Mouse (Mus musculus) midbrain, postnatal 0 days (tissue): ENCODE measurements at regions not wholly inside any gene's neighbourhood (a gene's known extent, or its start where the extent isn't known, plus 50 kb on each side); places are given as distances from the start of the nearest gene placed in this dataset.
A peak's percentile ranks its signal among the peaks of the same experiment; 100 is the strongest.

Experiments
- ATAC-seq: fragments of 200-750 bp; cut with Nextera tagmentation; 2 replicates; pipeline ENCODE4 v1.8.0; 2017; ENCODE audit warnings: moderate number of reproducible peaks, mild to moderate bottlenecking, moderate TSS enrichment, moderate library complexity; ENCODE audit not compliant: low FRiP score
- DNase-seq: peaks from one replicate; pipeline ENCODE4 v3.0.0-alpha.2; 2015; ENCODE audit warnings: low spot score
- H3K27ac ChIP-seq: fragments of 300-500 bp; sonication (generic); 2 replicates; pipeline ENCODE4 v1.5.1; 2014; ENCODE audit warnings: low read depth, mild to moderate bottlenecking, low read length, mixed read lengths
- H3K27me3 ChIP-seq: fragments of 300-500 bp; sonication (generic); 2 replicates; pipeline ENCODE4 v1.6.1; 2014; ENCODE audit warnings: low read length, control low read depth, mixed read lengths; ENCODE audit not compliant: insufficient read depth
- H3K36me3 ChIP-seq: fragments of 300-500 bp; sonication (generic); 2 replicates; pipeline ENCODE4 v1.6.1; 2014; ENCODE audit warnings: low read length, control low read depth, mixed read lengths; ENCODE audit not compliant: insufficient read depth
- H3K4me1 ChIP-seq: fragments of 300-500 bp; sonication (generic); 2 replicates; pipeline ENCODE4 v1.6.1; 2014; ENCODE audit warnings: mild to moderate bottlenecking, control low read depth, antibody characterized with exemption, low read length, mixed read lengths; ENCODE audit not compliant: insufficient read depth
- H3K4me2 ChIP-seq: fragments of 300-500 bp; sonication (generic); 2 replicates; pipeline ENCODE4 v1.6.1; 2014; ENCODE audit warnings: low read depth, mild to moderate bottlenecking, low read length, mixed read lengths; ENCODE audit not compliant: poor library complexity, severe bottlenecking
- H3K4me3 ChIP-seq: fragments of 300-500 bp; sonication (generic); 2 replicates; pipeline ENCODE4 v1.5.1; 2014; ENCODE audit warnings: low read depth, mild to moderate bottlenecking, low read length, moderate library complexity
- H3K9ac ChIP-seq: fragments of 300-500 bp; sonication (generic); replicated peaks from 2 replicates; pipeline ENCODE4 v1.6.1; 2014; ENCODE audit warnings: mild to moderate bottlenecking, low read length, moderate library complexity, mixed read lengths; ENCODE audit not compliant: poor library complexity, severe bottlenecking
- H3K9me3 ChIP-seq: fragments of 300-500 bp; sonication (generic); 2 replicates; pipeline ENCODE4 v1.6.1; 2016; ENCODE audit warnings: low read length, control low read depth
- CTCF ChIP-seq: IDR thresholded peaks from 2 replicates; pipeline ENCODE4 v1.5.1; 2016; ENCODE audit warnings: antibody characterized with exemption, mild to moderate bottlenecking
- WGBS: fragments of 180-500 bp; shearing (Covaris S2); extraction: QIAGEN DNeasy Blood & Tissue Kit; methylation state at CpG from one replicate; pipeline ENCODE4 v1.1.7; 2014; 5-methylcytosine and 5-hydroxymethylcytosine counted together

DNA sequence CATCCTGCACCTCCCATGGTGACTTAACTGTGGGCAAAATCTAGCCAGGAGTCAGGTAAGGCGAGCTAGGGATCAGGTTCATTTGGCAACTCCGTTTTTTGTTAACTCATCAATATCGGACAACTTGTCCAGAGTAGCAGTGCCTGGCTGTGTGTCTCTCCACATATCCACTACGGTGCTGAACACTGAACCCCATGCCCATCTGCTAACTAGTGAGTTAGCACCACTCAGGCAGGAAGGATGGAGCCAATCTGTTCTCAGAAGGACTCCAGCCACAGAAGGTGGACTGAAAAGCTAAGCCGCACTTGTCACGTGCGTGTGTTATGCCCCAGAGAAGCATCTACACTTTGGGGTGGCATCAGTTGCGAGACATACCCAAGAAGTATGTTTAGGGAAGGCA lies 282.1 kb upstream of the Npvf start:
- no peak for DNase-seq
- Histone ChIP-seq H3K27ac (no peak overlapping the region), H3K36me3 (no peaks in the 10 kb centered on the region), H3K4me3 (no peak overlapping the region), H3K9ac (no peak overlapping the region), H3K4me1 (peaks cover 4% of the 10 kb centered on the region; the same call in 1 of the 2 replicates), H3K9me3 (no peaks in the 10 kb centered on the region), H3K27me3 (no peaks in the 10 kb centered on the region), H3K4me2 (no peak overlapping the region)
- no peak for ATAC-seq
- WGBS: 90% methylated on average over 8 of the region's 8 CpGs
- no peak for TF ChIP-seq CTCF

DNA sequence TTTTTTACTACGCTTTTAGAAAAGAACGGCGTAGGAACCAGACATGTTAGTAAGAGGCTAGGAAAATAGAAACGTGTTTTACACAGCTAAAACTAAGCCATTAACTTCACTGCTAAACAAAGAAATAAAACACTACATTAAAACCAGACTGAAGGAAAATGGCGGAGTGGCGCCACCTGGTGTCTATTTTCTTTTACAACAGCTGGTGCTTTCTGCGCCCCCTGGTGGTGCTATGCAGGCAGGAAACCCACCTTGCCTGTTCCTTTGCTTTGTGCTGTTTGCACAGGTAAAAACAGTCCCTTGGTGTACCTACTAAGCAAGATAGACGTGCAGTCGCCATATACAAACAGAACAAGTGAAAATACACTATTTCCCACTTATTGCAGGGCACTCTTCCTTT lies 282.9 kb upstream of the Npvf start:
- Histone ChIP-seq H3K9me3 (no peaks in the 10 kb centered on the region), H3K36me3 (no peaks in the 10 kb centered on the region), H3K27me3 (no peaks in the 10 kb centered on the region), H3K4me3 (no peak overlapping the region), H3K4me2 (no peak overlapping the region), H3K9ac (no peak overlapping the region), H3K4me1 (peaks cover 4% of the 10 kb centered on the region; the same call in 1 of the 2 replicates), H3K27ac (no peak overlapping the region)
- WGBS: 35% methylated on average over 9 of the region's 9 CpGs
- peak; percentile 85 for DNase-seq
- peak; percentile 100 for TF ChIP-seq CTCF
- ATAC-seq: no peak

DNA sequence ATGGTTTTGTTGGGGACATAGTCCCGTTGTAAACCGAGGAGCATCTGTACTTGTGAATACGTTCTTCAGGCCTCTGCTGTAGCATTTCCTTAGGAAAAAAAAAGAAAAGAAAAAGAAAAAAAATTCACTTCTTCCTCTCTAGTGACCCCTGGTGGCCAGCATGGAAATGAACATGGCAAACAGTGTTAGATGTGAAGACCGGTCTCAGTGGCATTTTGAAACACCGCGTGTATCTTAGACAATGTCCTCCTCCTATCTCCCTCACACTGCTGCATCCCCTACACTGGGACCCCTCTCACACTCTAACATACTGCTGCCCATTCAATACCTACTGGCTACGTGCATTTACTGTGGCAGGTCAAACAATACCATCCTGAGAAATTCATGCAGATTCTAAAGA lies 284.6 kb upstream of the Npvf start:
- 28% methylated on average over 7 of the region's 7 CpGs for WGBS
- peak; percentile 47 for DNase-seq
- peak; percentile 88 for TF ChIP-seq CTCF

DNA sequence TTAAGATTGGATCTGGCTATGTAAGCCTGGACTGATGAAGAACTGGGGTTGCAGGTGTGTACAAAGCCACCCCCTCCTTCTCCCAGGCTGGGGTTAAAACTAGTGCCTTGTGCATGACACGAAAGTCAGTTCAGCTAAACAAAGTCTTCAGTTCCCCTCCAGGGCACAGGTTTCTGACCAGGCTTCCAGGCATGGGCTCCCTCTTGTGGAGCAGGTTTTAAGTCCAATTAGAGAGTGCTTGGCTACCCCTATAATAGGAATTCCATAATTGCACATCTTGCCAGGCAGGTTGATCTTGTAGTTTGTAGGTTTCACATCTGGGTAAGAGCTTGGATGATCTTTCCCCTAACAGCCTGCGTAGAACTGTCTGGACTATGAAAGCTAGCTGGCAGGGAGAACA lies 285.2 kb upstream of the Npvf start:
- no peak for DNase-seq
- peak; percentile 59 for TF ChIP-seq CTCF
- H3K27ac ChIP-seq: no peak overlapping the region
- H3K9me3 ChIP-seq: no peaks in the 10 kb centered on the region
- no peak for ATAC-seq
- H3K4me2 ChIP-seq: no peak overlapping the region
- no peak overlapping the region for H3K9ac ChIP-seq
- H3K27me3 ChIP-seq: no peaks in the 10 kb centered on the region
- no peaks in the 10 kb centered on the region for H3K36me3 ChIP-seq
- 59% methylated on average over 2 of the region's 2 CpGs for WGBS
- no peaks in the 10 kb centered on the region for H3K4me1 ChIP-seq
- no peak overlapping the region for H3K4me3 ChIP-seq

More for the DNA sequence above, 284.6 kb upstream of the Npvf start:
- ATAC-seq: no peak
- Histone ChIP-seq H3K4me3 (no peak overlapping the region), H3K4me1 (peaks cover 4% of the 10 kb centered on the region; the same call in 1 of the 2 replicates), H3K9ac (no peak overlapping the region), H3K9me3 (no peaks in the 10 kb centered on the region), H3K27ac (no peak overlapping the region), H3K36me3 (no peaks in the 10 kb centered on the region), H3K4me2 (no peak overlapping the region), H3K27me3 (no peaks in the 10 kb centered on the region)

DNA sequence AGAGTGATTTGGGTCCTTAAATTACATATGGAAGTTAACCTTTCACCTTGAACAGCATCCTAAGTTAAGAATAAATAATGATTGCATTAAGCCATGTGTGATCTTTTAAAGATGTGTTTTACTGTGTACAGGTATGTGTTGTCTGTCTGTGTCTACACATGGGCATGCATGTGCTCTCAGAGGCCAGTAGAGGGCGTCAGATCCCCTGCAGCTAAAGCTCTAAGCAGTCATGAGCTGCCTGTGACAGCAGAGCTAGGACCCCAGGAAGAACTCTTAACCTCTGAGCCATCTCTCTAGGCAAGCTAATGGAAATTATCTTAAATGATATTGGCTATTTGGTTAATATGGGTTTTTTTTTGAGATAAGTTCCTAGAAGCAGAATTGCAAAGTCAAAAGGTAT lies 285.9 kb upstream of the Npvf start:
- no peaks in the 10 kb centered on the region for H3K4me1 ChIP-seq
- ATAC-seq: no peak
- H3K4me2 ChIP-seq: no peak overlapping the region
- no peak overlapping the region for H3K4me3 ChIP-seq
- no peaks in the 10 kb centered on the region for H3K9me3 ChIP-seq
- no peaks in the 10 kb centered on the region for H3K27me3 ChIP-seq
- H3K27ac ChIP-seq: no peak overlapping the region
- peak; percentile 63 for TF ChIP-seq CTCF
- no peak for DNase-seq
- H3K9ac ChIP-seq: no peak overlapping the region
- WGBS: 25% methylated on average over 1 of the region's 1 CpGs
- H3K36me3 ChIP-seq: no peaks in the 10 kb centered on the region

DNA sequence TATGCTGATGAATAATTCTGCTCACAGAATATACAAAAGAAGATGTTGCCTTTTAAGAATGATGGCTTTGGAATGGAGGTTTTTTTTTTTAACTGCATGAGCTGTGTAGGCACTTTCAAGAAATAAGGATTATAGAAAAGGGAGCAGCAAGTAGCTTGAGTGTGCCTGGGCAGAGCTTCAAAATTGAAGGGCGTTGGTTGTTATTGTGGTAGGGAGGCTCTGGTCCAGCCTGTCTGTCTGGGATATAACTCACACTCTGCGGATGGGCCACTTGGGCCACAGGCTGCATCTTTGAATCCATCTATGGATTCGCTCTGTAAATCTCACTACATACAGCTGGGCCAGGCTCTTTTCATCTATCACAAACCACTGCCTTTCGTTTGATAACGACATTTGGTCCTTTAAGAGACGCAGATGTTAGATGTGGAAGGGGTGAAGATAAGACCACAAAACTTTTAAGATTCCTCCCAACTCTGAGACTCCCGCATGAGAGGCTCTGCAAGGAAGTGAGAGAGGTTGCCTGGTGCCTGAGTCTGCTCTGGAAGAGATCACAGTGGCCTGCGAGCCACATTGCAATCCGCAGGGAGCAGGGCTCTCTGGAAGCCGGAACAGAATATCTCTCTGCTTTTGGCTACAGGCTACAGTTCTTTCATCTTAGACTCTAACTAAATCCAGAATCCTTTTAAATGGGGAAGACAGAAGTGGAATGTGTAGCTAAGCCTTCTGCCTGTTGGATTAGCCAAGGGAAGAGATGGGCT lies 286.6 kb upstream of the Npvf start:
- Histone ChIP-seq H3K9me3 (no peaks in the 10 kb centered on the region), H3K27ac (no peak overlapping the region), H3K4me3 (no peak overlapping the region), H3K4me2 (no peak overlapping the region), H3K27me3 (no peaks in the 10 kb centered on the region), H3K36me3 (no peaks in the 10 kb centered on the region), H3K9ac (no peak overlapping the region), H3K4me1 (no peaks in the 10 kb centered on the region)
- 69% methylated on average over 10 of the region's 10 CpGs for WGBS
- DNase-seq: no peak
- TF ChIP-seq CTCF: no peak
- no peak for ATAC-seq
